Mouse (Mus musculus) G1E (cell line): ENCODE results near the gene Gm45799. TPM values are rescaled to one million over a fixed set of nuclear protein-coding genes. Genes with fewer than 3 reads are reported as not detected.

Experiments
- ATAC-seq: 2 replicates; pipeline ENCODE4 v1.8.0; 2016; ENCODE audit warnings: mild to moderate bottlenecking; ENCODE audit not compliant: insufficient number of reproducible peaks, poor library complexity, low FRiP score, severe bottlenecking; ENCODE audit errors: extremely low read depth
- DNase-seq: peaks from one replicate; pipeline ENCODE4 v3.0.0; 2012; ENCODE audit warnings: low spot score
- H3K27me3 ChIP-seq: 2 replicates; pipeline ENCODE4 v1.6.1; 2012; ENCODE audit warnings: mild to moderate bottlenecking, low read length, inconsistent platforms; ENCODE audit not compliant: insufficient read depth
- H3K36me3 ChIP-seq: replicated peaks from 2 replicates; pipeline ENCODE3; 2012; ENCODE audit warnings: mild to moderate bottlenecking, inconsistent platforms
- H3K4me1 ChIP-seq: 2 replicates; pipeline ENCODE4 v1.6.1; 2012; ENCODE audit warnings: low read depth, low read length, inconsistent platforms, mixed read lengths; ENCODE audit not compliant: insufficient read depth
- H3K4me3 ChIP-seq: 2 replicates; pipeline ENCODE4 v1.5.1; 2012; ENCODE audit warnings: low read depth, mild to moderate bottlenecking, inconsistent platforms, low read length, moderate library complexity, mixed read lengths
- H3K9me3 ChIP-seq: replicated peaks from 2 replicates; pipeline ENCODE4 v1.6.1; 2012; ENCODE audit warnings: inconsistent platforms
- CTCF ChIP-seq: IDR thresholded peaks from 2 replicates; pipeline ENCODE4 v1.5.1; 2012; ENCODE audit warnings: low read depth, low read length, inconsistent platforms, mixed read lengths
- GATA1 ChIP-seq: IDR thresholded peaks from 2 replicates; pipeline ENCODE4 v1.6.1; 2012; ENCODE audit warnings: borderline replicate concordance, low read length, inconsistent platforms, mixed read lengths
- GATA2 ChIP-seq: IDR thresholded peaks from 2 replicates; pipeline ENCODE4 v1.6.1; 2012; ENCODE audit warnings: low read depth, low read length, inconsistent platforms, borderline replicate concordance
- POLR2AphosphoS5 ChIP-seq: IDR thresholded peaks from 2 replicates; pipeline ENCODE4 v1.6.1; 2012; ENCODE audit warnings: low read depth, low read length, inconsistent platforms; ENCODE audit not compliant: insufficient replicate concordance
- TAL1 ChIP-seq: conservative IDR thresholded peaks from 2 replicates; pipeline ENCODE4 v1.6.1; 2012; ENCODE audit warnings: low read depth, low read length, inconsistent platforms, mixed read lengths
- polyA plus RNA-seq: library from polyadenylated mRNA; stranded (reverse); fragments of >175 nt; gene quantifications from 2 replicates; pipeline ENCODE4 v1.2.3, GENCODE M21; 2012
- total RNA-seq, 2 experiments: library from RNA; stranded (forward) in 1 of 2; stranded (reverse) in 1 of 2; fragments of 200-1000 nt in 1 of 2; fragments of >200 nt in 1 of 2; fragmentation: Nextera tagmentation in 1 of 2; gene quantifications; 2 replicates each; pipeline ENCODE4 v1.2.3; 2014 to 2017

Gm45799 gene
- total and polyA plus RNA-seq, 3 experiments, result 3.2 to 137 (median 17.0) TPM

DNA sequence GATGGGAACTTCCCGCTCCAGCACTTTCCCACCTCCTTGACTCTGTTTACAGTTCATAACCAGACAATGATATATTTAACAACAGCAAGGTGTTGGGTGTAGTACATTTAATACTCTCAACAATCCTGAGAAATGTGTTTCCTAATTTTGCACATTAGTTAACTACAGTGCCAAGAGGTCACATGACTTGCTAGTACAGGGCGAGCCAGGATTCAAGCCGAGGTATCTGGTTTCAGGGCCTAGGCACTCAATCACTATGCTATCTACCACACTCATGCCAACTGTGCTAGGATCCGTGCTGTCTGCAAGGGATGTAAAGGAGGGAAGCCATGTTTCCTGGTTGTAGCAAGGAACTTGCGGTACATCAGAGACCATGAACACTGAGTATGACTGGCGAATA, 23.8 kb upstream of the Gm45799 start:
- Histone ChIP-seq H3K4me1 (no peaks in the 10 kb centered on the region), H3K9me3 (no peaks in the 10 kb centered on the region), H3K27me3 (no peaks in the 10 kb centered on the region), H3K36me3 (peaks cover 78% of the 10 kb centered on the region), H3K4me3 (no peak overlapping the region)
- ATAC-seq, result no peak
- DNase-seq, result no peak
- no peak for TF ChIP-seq GATA2
- no peak for TF ChIP-seq TAL1
- no peak for TF ChIP-seq GATA1
- TF ChIP-seq CTCF, result no peak
- TF ChIP-seq POLR2AphosphoS5, result no peak

DNA sequence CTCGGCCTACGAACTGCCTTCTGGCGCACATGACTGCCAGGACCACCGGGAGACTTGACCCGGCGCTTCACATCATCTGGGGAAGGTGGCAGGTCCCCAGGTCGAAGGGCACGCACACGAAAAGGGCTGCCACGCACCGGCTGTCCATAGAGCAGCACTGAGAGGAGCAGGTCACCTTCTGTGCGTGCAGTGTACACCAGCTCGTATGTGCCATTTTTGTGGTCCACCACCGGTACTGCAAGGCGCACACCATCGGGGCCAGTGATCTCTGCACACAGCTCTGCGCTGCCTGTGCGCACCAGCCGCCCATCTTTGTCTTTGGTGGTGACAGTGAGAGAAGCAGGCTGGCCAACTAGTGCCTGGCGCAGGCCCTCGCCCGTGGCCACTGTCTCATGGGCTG, 22.5 kb upstream of the Gm45799 start:
- TF ChIP-seq GATA1 (no peak), CTCF (no peak), TAL1 (no peak), GATA2 (no peak), POLR2AphosphoS5 (no peak)
- H3K4me3 ChIP-seq, result no peak overlapping the region
- H3K4me1 ChIP-seq, result no peaks in the 10 kb centered on the region
- DNase-seq, result no peak
- ATAC-seq, result no peak
- peaks cover 76% of the 10 kb centered on the region for H3K36me3 ChIP-seq
- H3K27me3 ChIP-seq, result no peaks in the 10 kb centered on the region
- no peaks in the 10 kb centered on the region for H3K9me3 ChIP-seq

DNA sequence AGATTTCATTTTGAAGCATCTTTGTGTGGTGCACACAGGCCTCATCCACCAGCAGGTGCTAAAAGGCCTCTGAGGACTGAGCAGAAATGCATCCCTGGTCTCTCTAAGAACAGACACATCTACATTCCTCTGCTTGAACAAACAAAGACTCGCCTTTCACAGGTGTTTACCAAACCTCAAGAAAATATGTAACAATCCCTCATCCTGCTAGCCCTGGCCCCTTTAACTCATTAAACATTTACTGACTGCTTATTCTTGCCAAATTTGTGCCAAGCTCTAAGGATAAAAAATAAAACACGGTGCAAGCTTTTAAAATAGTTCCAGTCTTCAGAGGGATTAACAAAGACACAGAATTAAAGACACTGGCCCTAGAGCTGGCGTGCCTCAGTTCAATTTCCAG, 20.7 kb upstream of the Gm45799 start:
- DNase-seq (no peak), ATAC-seq (no peak)
- Histone ChIP-seq H3K4me3 (no peak overlapping the region), H3K36me3 (peaks cover 75% of the 10 kb centered on the region), H3K9me3 (no peaks in the 10 kb centered on the region), H3K4me1 (no peaks in the 10 kb centered on the region), H3K27me3 (no peaks in the 10 kb centered on the region)
- TF ChIP-seq CTCF (no peak), TAL1 (no peak), GATA1 (no peak), GATA2 (no peak), POLR2AphosphoS5 (no peak)

- no peak for TF ChIP-seq POLR2AphosphoS5
- no peak for TF ChIP-seq TAL1
- no peak for TF ChIP-seq GATA2
- no peak for TF ChIP-seq CTCF
- no peak for TF ChIP-seq GATA1
These were observed 19.3 kb upstream of the Gm45799 start for GRCm38 (mm10) chr7:105621053-105621452.

DNA sequence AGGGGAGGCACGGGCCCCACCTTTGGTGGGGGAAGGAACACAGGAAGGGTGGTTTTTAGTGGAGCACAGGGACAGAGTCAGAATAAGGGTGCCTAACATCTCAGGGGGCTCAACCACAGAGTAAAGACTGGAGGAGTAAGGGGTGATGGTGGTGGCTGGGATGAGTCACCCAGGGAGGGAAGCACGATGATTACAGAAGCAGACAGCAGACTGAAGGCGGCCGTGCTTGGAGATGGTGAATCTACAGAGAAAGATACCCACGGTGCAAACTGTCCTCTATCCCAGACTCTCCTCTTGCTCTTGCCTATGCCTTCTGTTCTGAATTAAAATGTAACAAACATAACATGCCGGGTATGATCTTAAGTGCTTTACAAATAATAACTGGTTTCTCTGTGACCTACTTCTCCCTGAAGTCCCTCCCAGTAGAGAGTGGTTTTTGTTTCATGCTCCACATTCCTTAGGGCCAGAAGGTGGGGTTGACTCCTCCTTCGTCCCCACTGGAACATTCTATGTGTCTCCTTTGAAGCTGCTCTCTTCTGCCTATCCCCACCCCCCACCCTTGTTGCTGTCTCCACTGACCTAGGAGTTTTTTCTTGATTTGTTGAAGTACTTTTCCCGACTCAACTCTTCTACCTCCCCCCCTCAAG, 18.6 kb upstream of the Gm45799 start:
- Histone ChIP-seq H3K9me3 (no peaks in the 10 kb centered on the region), H3K4me3 (no peak overlapping the region), H3K27me3 (no peaks in the 10 kb centered on the region), H3K4me1 (no peaks in the 10 kb centered on the region), H3K36me3 (peaks cover 68% of the 10 kb centered on the region)
- DNase-seq, result no peak
- no peak for ATAC-seq
- no peak for TF ChIP-seq POLR2AphosphoS5
- TF ChIP-seq TAL1, result no peak
- no peak for TF ChIP-seq GATA2
- TF ChIP-seq GATA1, result no peak
- no peak for TF ChIP-seq CTCF

More at GRCm38 (mm10) chr7:105621053-105621452, 19.3 kb upstream of the Gm45799 start:
- Histone ChIP-seq H3K9me3 (no peaks in the 10 kb centered on the region), H3K4me1 (no peaks in the 10 kb centered on the region), H3K4me3 (no peak overlapping the region), H3K36me3 (peaks cover 72% of the 10 kb centered on the region), H3K27me3 (no peaks in the 10 kb centered on the region)
- DNase-seq (no peak), ATAC-seq (no peak)

- ATAC-seq (no peak), DNase-seq (no peak)
- Histone ChIP-seq H3K4me1 (no peaks in the 10 kb centered on the region), H3K27me3 (peaks cover 11% of the 10 kb centered on the region), H3K36me3 (peaks cover 34% of the 10 kb centered on the region), H3K9me3 (no peaks in the 10 kb centered on the region), H3K4me3 (no peak overlapping the region)
- TF ChIP-seq TAL1, result no peak
- no peak for TF ChIP-seq GATA2
- no peak for TF ChIP-seq CTCF
- TF ChIP-seq POLR2AphosphoS5, result no peak
- TF ChIP-seq GATA1, result no peak
These were observed 15.0 kb upstream of the Gm45799 start for GRCm38 (mm10) chr7:105625397-105625796.

GRCm38 (mm10) chr7:105628633-105629032, 11.7 kb upstream of the Gm45799 start:
- Histone ChIP-seq H3K4me1 (peaks cover 13% of the 10 kb centered on the region), H3K36me3 (peaks cover 15% of the 10 kb centered on the region), H3K27me3 (peaks cover 29% of the 10 kb centered on the region), H3K9me3 (no peaks in the 10 kb centered on the region), H3K4me3 (no peak overlapping the region)
- ATAC-seq, result no peak
- no peak for TF ChIP-seq GATA2
- no peak for TF ChIP-seq TAL1
- no peak for TF ChIP-seq GATA1
- no peak for TF ChIP-seq POLR2AphosphoS5
- TF ChIP-seq CTCF, result no peak
- no peak for DNase-seq
